Mouse (Mus musculus) neutrophil, adult 65 days (primary cell): ENCODE data around the gene Ubqln1. TPM values are rescaled to one million over a fixed set of nuclear protein-coding genes. Genes with fewer than 3 reads are reported as not detected.

ENCODE experiments used
- total RNA-seq: library from RNA; stranded (reverse); gene quantifications from 2 replicates; pipeline ENCODE4 v1.2.4, GENCODE M21; 2023

The Ubqln1 gene
- total RNA-seq: 39.4 and 40.3 TPM in 2 replicates

DNA sequence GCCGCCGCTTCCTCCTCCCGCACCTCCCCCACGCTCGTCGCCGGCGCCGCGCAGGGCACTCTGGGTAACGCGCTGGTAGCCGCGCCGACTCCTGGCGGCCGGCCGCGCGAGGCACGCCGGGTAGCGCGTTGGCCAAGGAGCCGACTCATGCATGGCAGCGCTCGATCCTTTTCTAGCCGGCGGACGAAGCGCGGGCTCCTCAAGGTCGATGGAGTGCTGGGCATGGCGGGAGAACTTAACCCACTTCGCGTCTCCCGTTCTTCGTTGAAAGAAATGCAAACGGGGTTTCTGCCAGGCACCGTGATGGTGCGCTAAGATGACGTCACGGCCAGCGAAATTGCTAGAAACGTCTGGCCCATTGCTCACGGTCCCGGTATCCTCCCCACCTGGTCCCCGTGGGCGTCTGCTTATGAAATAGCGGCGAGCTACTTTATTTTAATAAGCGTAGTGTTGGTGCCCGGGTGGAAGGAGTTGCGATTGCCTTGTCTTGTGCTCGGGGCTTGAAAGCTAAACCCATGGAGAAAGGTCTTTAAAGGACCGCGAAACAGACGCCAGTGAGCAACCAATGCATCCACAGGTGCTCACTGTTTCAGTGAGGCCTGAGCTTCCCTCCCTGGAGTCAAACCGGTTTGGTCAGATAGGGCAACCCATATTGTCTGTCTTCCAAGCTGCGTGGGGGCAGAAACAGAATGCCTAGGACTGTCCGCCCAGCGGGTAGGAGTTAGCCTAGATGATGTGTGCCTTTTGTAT, at the start of gene Ubqln1:
Ubqln1 (minus strand) TSS at position 62 of the 750 bp plus-strand sequence.

DNA sequence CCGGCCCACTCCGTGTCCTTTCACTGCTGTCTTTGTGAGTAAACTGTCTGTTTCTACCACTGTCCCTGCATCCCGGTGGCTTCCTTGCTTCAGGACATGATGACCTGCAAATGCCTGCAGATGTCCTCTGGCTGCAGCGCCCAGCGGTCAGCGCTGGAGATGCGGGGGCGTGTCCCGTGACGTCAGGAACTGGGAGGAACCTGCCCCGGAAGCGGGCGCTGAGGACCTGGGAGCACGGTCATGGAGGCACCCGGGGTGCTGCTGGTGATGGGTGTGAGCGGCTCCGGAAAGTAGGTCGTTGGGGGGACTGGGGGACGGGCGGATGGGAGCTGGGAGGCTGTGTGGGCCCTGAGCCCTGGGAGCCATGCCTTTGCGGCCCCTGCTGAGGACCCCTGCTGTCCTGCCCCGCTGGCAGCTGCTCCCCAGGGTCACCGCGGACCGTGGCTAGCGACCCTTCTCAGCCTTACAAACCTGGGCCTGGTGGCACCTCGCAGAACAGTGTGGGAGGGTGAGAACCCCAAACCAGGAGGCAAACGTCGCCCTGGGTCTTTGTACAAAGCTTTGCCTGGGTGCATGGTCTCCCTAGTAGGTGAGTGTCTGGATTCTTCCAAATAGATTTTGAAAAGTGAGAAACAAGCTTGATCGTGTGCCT, 57.9 kb downstream of the Ubqln1 start, which contains the start of gene Idnk:
Idnk (plus strand) TSS at position 203 of the 652 bp plus-strand sequence.

DNA sequence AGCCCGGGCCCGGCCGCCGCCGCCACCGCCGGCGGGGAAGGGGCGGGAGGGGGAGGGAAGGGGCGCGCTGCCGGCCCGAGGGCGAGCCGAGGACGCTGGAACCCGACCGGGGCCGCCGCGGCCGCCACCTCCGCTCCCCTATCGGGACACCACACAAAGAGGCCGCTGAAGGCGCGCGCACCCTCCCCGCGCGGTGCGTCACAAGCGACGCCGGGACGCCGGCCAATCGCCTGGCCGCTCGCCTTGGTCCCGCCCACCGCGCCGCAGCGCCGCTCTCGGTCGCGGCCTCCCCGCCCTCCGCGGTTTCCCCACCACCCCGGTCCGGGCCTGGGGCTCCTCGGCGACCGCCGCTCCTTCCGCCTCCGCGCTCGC, 87.1 kb downstream of the Ubqln1 start, which contains the start of gene Hnrnpa0:
Hnrnpa0 (minus strand) TSS at position 161 of the 372 bp plus-strand sequence.

Other genes starting within 250 kb of the Ubqln1 start
- 0.13 and 0.18 TPM in 2 replicates for gene Klhl3, start 102.1 kb downstream of the Ubqln1 start, total RNA-seq
- gene Hnrnpa0, start 87.1 kb downstream of the Ubqln1 start, total RNA-seq: 65.0 and 90.1 TPM in 2 replicates
- gene Idnk, start 58.0 kb downstream of the Ubqln1 start, total RNA-seq: 33.5 and 36.1 TPM in 2 replicates
- gene Gkap1, start 60.0 kb upstream of the Ubqln1 start, total RNA-seq: 2.0 and 4.1 TPM in 2 replicates
- gene Kif27, start 143.5 kb upstream of the Ubqln1 start, total RNA-seq: 0.16 TPM in 1 of 2 replicates, not detected in the other
- 5.8 and 6.9 TPM in 2 replicates for gene 2210016F16Rik, start 169.6 kb upstream of the Ubqln1 start, total RNA-seq
- 16.2 and 20.4 TPM in 2 replicates for gene Rmi1, start 186.6 kb upstream of the Ubqln1 start, total RNA-seq
- gene Hnrnpk, start 187.7 kb upstream of the Ubqln1 start, total RNA-seq: 800 and 833 TPM in 2 replicates